Mouse (Mus musculus) heart, postnatal 0 days (tissue): ENCODE results near the gene Nol12.

Source experiments
- CTCF ChIP-seq: IDR thresholded peaks from 2 replicates; pipeline ENCODE4 v1.5.1; 2016; ENCODE audit warnings: antibody characterized with exemption, control low read depth, low read depth
- EP300 ChIP-seq: IDR thresholded peaks from 2 replicates; pipeline ENCODE4 v1.6.1; 2016; ENCODE audit warnings: antibody characterized with exemption, low read depth

DNA sequence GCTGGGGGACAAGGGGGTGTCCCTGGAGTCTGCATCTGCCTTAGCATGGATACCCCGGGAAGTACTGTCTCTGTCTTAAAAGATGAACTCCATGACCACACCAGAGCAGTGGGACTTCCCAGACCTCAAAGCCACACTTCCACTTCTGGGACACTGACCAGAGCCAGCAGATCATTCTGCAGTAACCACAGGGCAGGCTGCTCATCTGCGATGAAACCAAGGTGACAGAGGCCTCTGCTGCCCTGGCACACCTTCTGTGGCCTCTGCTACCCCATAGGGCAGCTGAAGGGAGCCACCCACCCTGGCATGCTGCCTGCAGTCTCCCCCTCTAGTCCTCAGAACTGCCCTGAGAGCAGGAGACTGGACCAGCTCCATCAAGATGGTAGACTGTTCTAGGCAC, 39.0 kb upstream of the Nol12 start:
- no peak for TF ChIP-seq CTCF
- TF ChIP-seq EP300 = no peak
